Mouse (Mus musculus) kidney, postnatal 0 days (tissue): ENCODE results near the gene Evx1. TPM values are rescaled to one million over a fixed set of nuclear protein-coding genes. Genes with fewer than 3 reads are reported as not detected.

Experiments used
- ATAC-seq: fragments of 200-750 bp; cut with Nextera tagmentation; replicated peaks from 2 replicates; pipeline ENCODE4 v1.8.0; 2017; ENCODE audit warnings: low read depth, moderate number of reproducible peaks, moderate TSS enrichment, moderate library complexity; ENCODE audit not compliant: low FRiP score
- DNase-seq: peaks from one replicate; pipeline ENCODE4 v3.0.0-alpha.2; 2016; ENCODE audit warnings: low spot score
- H3K27ac ChIP-seq: fragments of 300-500 bp; sonication (generic); 2 replicates; pipeline ENCODE4 v1.5.1; 2014; ENCODE audit warnings: mild to moderate bottlenecking
- H3K27me3 ChIP-seq: fragments of 300-500 bp; sonication (generic); 2 replicates; pipeline ENCODE4 v1.6.1; 2014; ENCODE audit warnings: low read length, mixed read lengths; ENCODE audit not compliant: insufficient read depth
- H3K36me3 ChIP-seq: fragments of 300-500 bp; sonication (generic); 2 replicates; pipeline ENCODE4 v1.6.1; 2014; ENCODE audit warnings: low read length, mixed read lengths; ENCODE audit not compliant: insufficient read depth
- H3K4me1 ChIP-seq: fragments of 300-500 bp; sonication (generic); replicated peaks from 2 replicates; pipeline ENCODE4 v1.6.1; 2014; ENCODE audit warnings: antibody characterized with exemption, low read length, mixed read lengths; ENCODE audit not compliant: insufficient read depth
- H3K4me2 ChIP-seq: fragments of 300-500 bp; sonication (generic); 2 replicates; pipeline ENCODE4 v1.6.1; 2014; ENCODE audit warnings: mild to moderate bottlenecking, low read length, moderate library complexity, mixed read lengths
- H3K4me3 ChIP-seq: fragments of 300-500 bp; sonication (generic); replicated peaks from 2 replicates; pipeline ENCODE4 v1.5.1; 2014; ENCODE audit warnings: low read depth, low read length
- H3K9ac ChIP-seq: fragments of 300-500 bp; sonication (generic); 2 replicates; pipeline ENCODE4 v1.6.1; 2014; ENCODE audit warnings: low read depth, low read length
- H3K9me3 ChIP-seq: fragments of 300-500 bp; sonication (generic); replicated peaks from 2 replicates; pipeline ENCODE4 v1.6.1; 2016; ENCODE audit warnings: low read length, inconsistent platforms, mixed read lengths
- CTCF ChIP-seq: IDR thresholded peaks from 2 replicates; pipeline ENCODE4 v1.5.1; 2016; ENCODE audit warnings: antibody characterized with exemption, low read depth, mild to moderate bottlenecking, moderate library complexity
- WGBS: fragments of 180-500 bp; shearing (Covaris S2); extraction: QIAGEN DNeasy Blood & Tissue Kit; methylation state at CpG from one replicate; pipeline ENCODE4 v1.1.7; 2014; 5-methylcytosine and 5-hydroxymethylcytosine counted together
- polyA plus RNA-seq: library from polyadenylated mRNA; unstranded; fragments of >200 nt; fragmentation: Nextera tagmentation; extraction: Ambion mirVana; gene quantifications from 2 replicates; pipeline ENCODE4 v1.2.1, GENCODE M21; 2015

Gene Evx1
- polyA plus RNA-seq, 1 experiment from 2014 or later = not detected

DNA sequence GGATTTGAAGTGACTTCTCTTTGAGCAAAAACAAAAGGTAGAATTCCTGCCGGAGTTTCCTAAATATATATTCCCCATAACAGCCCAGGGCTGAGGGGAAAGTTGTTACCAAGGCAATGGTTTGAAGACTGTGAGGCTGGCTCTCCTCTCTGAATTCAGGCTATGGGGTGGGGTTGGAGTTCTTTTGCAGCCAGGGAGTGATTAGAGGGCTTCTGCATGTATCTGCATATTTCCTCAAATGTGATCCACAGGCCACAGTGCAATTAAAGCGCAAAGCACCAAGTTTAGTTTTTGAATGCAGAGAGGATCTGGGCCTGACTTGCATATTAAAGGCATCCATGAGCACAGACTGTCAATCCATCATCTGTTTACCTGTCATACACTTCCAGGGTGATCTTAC, 52.7 kb downstream of the Evx1 start:
- WGBS = 88% methylated on average over 2 of the region's 2 CpGs
- Histone ChIP-seq H3K36me3 (no peaks in the 10 kb centered on the region), H3K27ac (no peak overlapping the region), H3K4me1 (no peaks in the 10 kb centered on the region), H3K27me3 (no peaks in the 10 kb centered on the region), H3K9me3 (no peaks in the 10 kb centered on the region), H3K4me2 (no peak overlapping the region), H3K4me3 (no peak overlapping the region), H3K9ac (no peak overlapping the region)
- no peak for TF ChIP-seq CTCF
- ATAC-seq (no peak), DNase-seq (no peak)

DNA sequence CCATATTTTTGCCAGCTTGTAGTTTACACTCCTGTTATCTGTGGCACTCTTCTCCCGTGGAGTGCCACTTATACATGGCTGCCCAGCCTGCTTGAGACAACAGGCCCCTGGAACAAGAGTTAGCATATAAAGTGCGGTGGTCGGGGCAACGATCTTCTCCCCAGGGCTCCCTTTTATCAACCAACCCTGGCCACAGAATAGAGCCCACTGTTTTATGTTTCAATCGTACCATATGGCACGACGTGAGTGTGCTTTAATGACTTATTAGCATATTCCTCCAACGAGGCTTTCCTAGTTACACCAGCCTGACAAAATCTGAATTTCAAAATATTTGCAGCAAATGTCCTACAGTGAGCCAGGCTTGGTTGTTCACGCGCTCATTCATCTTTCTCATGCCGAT, 53.2 kb downstream of the Evx1 start:
- 64% methylated on average over 11 of the region's 11 CpGs for WGBS
- Histone ChIP-seq H3K27ac (no peak overlapping the region), H3K27me3 (no peaks in the 10 kb centered on the region), H3K9me3 (no peaks in the 10 kb centered on the region), H3K4me1 (no peaks in the 10 kb centered on the region), H3K36me3 (no peaks in the 10 kb centered on the region), H3K9ac (no peak overlapping the region), H3K4me2 (no peak overlapping the region), H3K4me3 (no peak overlapping the region)
- TF ChIP-seq CTCF = no peak
- DNase-seq (no peak), ATAC-seq (no peak)

DNA sequence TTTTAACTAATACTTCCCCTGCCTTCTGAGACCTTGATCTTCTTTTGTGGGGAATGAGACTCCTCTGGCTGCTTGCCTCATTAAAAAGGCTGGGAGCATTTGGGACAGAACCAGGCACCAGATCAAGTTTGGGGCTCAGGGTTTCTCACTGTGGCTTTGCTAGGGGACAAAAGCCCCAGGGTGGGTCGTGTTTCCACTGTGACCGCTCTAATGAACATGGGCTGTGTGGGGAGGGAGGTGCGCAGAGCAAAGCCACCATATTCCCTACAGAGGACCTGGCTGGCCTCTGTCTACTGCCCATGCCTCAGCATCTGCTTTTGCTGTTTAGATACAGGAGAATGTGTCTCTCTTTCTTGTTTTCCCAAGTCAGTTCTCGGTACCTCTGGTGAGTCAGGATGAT, 53.8 kb downstream of the Evx1 start:
- H3K9ac ChIP-seq = no peak overlapping the region
- DNase-seq (no peak), ATAC-seq (no peak)
- WGBS = 77% methylated on average over 4 of the region's 4 CpGs
- H3K9me3 ChIP-seq = no peaks in the 10 kb centered on the region
- H3K36me3 ChIP-seq = no peaks in the 10 kb centered on the region
- no peaks in the 10 kb centered on the region for H3K4me1 ChIP-seq
- TF ChIP-seq CTCF = no peak
- no peak overlapping the region for H3K4me3 ChIP-seq
- no peaks in the 10 kb centered on the region for H3K27me3 ChIP-seq
- no peak overlapping the region for H3K4me2 ChIP-seq
- H3K27ac ChIP-seq = no peak overlapping the region

Other genes with a start within 250 kb of the Evx1 start
- gene Hoxa1, start 155.2 kb upstream of the Evx1 start, polyA plus RNA-seq = 0.33 and 0.64 TPM in 2 replicates
- 2.3 and 2.4 TPM in 2 replicates for gene Hoxa2, start 148.7 kb upstream of the Evx1 start, polyA plus RNA-seq
- 1.3 TPM in 2 replicates for gene 5730596B20Rik, start 136.0 kb upstream of the Evx1 start, polyA plus RNA-seq
- gene Hoxa4, start 121.7 kb upstream of the Evx1 start, polyA plus RNA-seq = 1.6 and 2.2 TPM in 2 replicates
- 9.7 and 10.4 TPM in 2 replicates for gene Hoxa5, start 108.9 kb upstream of the Evx1 start, polyA plus RNA-seq
- gene Hoxa6, start 104.8 kb upstream of the Evx1 start, polyA plus RNA-seq = 2.8 and 3.0 TPM in 2 replicates
- gene Hoxa3, start 100.2 kb upstream of the Evx1 start, polyA plus RNA-seq = 4.8 and 6.0 TPM in 2 replicates
- 0.66 and 2.1 TPM in 2 replicates for gene Gm28308, start 100.2 kb upstream of the Evx1 start, polyA plus RNA-seq
- gene Hoxa7, start 91.6 kb upstream of the Evx1 start, polyA plus RNA-seq = 29.7 and 31.7 TPM in 2 replicates
- 57.3 and 57.8 TPM in 2 replicates for gene Hoxa9, start 82.4 kb upstream of the Evx1 start, polyA plus RNA-seq
- gene Hoxa10, start 72.6 kb upstream of the Evx1 start, polyA plus RNA-seq = 175 and 183 TPM in 2 replicates
- gene Hoxa11, start 67.7 kb upstream of the Evx1 start, polyA plus RNA-seq = 24.7 and 27.7 TPM in 2 replicates
- gene Hoxa13, start 52.6 kb upstream of the Evx1 start, polyA plus RNA-seq = not detected in 2 replicates